Mouse (Mus musculus) right cerebral cortex, postnatal 25 days (tissue): ENCODE measurements at regions not wholly inside any gene's neighbourhood (a gene's known extent, or its start where the extent isn't known, plus 50 kb on each side); places are given as distances from the start of the nearest gene placed in this dataset.

Experiments
- DNase-seq: peaks from one replicate; pipeline ENCODE4 v3.0.0; 2022

- DNase-seq: peak; percentile 25
Measured at GRCm38 (mm10) chr2:12049386-12049785, 252.3 kb downstream of the Itga8 start.

- no peak for DNase-seq
Measured at GRCm38 (mm10) chr2:12049972-12050371, 251.8 kb downstream of the Itga8 start.

GRCm38 (mm10) chr2:12053404-12054164 lies 248.1 kb downstream of the Itga8 start:
- peak; percentile 11 for DNase-seq

- DNase-seq: no peak
Measured at GRCm38 (mm10) chr2:12054165-12054500, 247.6 kb downstream of the Itga8 start.
